Mouse (Mus musculus) cerebellum, postnatal 4 days (tissue): ENCODE measurements around the gene Khsrp.
"Not testable (repeated sequence)": the region's sequence is repeated elsewhere in the genome, so short reads cannot be mapped to it uniquely, and the experiment has no call there.

Experiments used
- DNase-seq, 2 experiments: peaks; one replicate each; pipeline ENCODE4 v3.0.0; 2022; ENCODE audit warnings: low spot score in 2 of 2, mixed read lengths in 1 of 2

Khsrp gene

GRCm38 (mm10) chr17:57030931-57031660, at the start of gene Khsrp:
Khsrp (minus strand) TSS chr17:57031522.
- DNase-seq = peak; percentile 42 to 62

DNA sequence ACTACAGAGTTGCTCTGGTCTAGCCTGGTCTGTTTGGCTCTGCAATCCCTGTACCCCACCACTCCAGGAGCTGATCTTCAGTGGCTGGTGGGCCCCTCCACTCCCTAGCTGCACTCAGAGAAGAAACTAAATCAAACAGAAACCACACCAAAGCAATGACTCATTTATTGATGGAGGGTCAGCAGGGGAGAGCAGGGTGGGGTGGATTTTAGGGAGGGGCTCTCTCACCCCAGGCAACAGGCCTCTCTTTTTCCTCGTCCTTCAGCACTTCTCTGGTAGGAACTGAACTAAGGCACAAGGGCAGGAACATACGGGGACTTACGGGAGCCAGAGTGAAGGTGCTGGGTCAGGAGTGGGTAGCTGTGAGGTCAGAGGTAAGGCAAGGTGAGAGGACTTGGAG, 48.6 kb upstream of the Khsrp start:
- no peak for DNase-seq

- DNase-seq = no peak
Observed at GRCm38 (mm10) chr17:57078336-57078735, 47.0 kb upstream of the Khsrp start, which contains the start of gene Dennd1c. Dennd1c (minus strand) TSS chr17:57078514.

GRCm38 (mm10) chr17:57076916-57077315, 45.6 kb upstream of the Khsrp start:
- no peak for DNase-seq

DNA sequence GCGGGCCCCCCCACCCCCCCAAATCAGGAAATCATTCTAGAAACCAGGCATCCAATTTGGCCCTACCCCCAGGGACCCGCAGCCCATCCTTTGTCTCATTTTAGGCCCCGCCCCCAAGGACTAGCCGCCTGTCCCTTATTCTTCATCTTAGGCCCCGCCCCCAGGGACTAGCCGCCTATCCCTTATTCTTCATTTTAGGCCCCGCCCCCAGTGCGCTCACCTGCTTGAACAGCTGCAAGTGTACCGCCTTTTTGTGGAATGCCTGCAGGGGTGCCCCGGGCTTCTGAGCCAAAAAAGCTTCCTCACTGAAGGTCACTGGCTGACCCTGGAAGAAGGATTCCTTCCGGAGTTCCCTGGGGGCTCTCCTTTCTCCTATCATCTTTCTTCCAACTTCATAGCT, 39.4 kb upstream of the Khsrp start:
- DNase-seq = no peak

DNA sequence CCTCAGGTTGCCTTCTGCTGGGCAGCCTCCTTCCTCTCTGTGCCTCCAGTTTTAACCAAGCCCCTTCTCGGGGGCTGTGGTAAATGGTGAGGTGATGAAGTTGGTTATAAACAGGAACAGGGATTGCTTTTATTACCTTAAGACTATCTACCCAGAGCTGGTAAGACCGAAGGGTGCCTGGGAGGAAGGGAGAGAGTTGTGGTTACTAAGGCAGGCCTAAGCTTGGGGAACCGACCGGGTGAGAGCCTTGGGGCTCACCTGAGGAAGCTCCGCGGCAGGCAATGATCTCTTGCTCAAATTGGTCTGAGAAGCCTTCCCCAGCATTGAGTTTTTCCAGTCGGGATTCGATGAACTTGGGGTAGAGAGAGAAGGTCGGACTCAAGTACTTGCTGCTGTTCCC, 39.0 kb upstream of the Khsrp start:
- no peak for DNase-seq

GRCm38 (mm10) chr17:57066908-57067307, 35.6 kb upstream of the Khsrp start:
- no peak for DNase-seq

GRCm38 (mm10) chr17:57063031-57063430, 31.7 kb upstream of the Khsrp start:
- DNase-seq = no peak

- DNase-seq = no peak
Observed at GRCm38 (mm10) chr17:57062548-57062947, 31.2 kb upstream of the Khsrp start.

- no peak for DNase-seq
Observed at GRCm38 (mm10) chr17:57062011-57062521, 30.7 kb upstream of the Khsrp start.

DNA sequence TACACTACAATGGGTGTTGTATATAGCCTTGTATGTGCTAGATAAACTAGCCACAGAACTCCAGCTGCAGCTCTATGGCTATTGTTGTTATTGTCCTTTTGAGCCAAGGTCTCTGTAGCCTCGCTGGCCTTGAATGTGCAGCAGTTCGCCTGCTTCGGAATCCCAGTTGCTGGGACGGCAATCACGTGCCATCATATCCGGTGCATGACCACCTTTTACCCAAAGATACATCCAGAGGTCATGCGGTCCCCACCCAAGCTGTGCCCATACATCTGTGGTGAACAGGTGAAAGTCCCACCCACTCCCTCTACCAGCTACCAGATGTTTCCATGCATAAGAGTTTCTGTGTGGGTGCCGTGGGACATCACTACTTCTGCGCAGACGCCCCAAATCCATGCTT, 29.7 kb upstream of the Khsrp start:
- no peak for DNase-seq

- DNase-seq = peak; percentile 80 to 91
Observed at GRCm38 (mm10) chr17:57060231-57060801, 29.0 kb upstream of the Khsrp start.

- DNase-seq = peak; percentile 65 to 76
Observed at GRCm38 (mm10) chr17:57059486-57059977, 28.2 kb upstream of the Khsrp start, which contains the start of gene Slc25a23. Slc25a23 (minus strand) TSS chr17:57059863.

- DNase-seq = peak in 1 of 2 experiments; percentile 34
Observed at GRCm38 (mm10) chr17:57058891-57059485, 27.7 kb upstream of the Khsrp start, which contains the start of gene Crb3. Crb3 (plus strand) TSS chr17:57059105.

DNA sequence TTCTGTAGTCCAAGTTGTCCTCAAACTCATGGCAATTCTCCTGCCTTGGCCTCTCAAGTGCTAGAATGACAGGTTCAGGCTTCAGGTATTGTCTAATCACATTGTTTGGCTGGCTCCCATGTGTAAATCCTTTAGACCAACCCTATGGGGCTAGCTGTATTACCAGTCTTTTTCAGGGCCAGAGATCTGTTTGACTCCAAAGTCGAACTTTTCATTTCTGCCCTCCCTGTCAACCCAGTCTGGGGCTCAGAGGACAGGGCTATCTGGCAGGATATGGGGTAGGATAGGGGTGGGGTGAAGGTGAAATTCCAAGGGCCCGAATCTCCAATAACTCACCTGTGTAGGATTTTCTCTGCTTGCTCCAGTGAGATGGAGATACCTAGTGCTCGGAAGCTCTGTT, 24.9 kb upstream of the Khsrp start:
- no peak for DNase-seq

DNA sequence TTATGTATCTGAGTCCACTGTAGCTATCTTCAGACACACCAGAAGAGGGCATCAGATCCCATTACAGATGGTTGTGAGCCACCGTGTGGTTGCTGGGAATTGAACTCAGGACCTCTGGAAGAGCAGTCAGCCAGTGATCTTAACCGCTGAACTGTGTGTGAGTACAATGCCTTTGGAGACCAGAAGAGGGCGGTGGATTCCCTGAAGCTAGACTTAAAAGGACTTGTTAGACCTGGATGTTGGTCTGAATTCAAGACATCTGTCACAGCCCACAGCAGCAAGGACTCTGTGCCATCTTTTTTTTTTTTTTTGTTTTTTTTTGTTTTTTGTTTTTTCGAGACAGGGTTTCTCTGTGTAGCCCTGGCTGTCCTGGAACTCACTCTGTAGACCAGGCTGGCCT, 20.4 kb upstream of the Khsrp start:
- not testable (repeated sequence) for DNase-seq

DNA sequence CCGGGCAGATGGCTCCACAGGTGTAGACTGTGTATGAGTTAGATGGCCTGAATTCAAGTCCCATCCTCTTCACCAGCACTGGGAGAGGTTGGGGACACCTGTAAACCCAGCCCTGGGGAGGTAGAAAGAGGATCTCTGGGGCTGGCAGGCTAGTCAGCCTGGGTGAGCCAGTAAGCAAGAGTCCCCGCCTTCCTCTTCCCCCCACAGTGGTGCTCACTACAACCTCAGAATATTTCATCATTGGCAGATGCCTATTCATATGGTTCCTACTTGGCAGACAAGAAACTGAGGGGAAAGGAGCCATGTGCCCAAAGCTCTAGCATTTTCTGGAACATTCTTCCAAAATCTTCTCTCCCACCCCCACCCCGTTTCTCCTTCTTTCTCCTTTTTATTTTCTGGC, 17.5 kb upstream of the Khsrp start:
- DNase-seq = no peak

DNA sequence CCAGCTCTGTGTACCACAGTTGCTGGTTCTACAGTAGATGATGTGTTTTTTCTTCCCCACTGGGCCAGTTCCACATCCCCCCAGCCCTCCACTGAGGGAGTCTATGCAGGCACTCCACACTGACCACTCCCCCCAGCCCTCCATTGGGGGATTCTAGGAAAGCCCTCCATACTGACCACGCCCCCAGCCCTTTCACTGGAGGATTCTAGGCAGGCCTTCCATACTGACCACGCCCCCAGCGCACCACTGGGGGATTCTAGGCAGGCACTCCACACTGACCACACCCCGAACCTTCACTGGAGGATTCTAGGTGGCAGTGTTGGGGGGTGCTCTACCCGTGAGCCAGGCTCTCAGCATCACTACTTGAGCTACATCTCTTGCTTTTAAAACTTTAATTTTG, 16.1 kb upstream of the Khsrp start:
- DNase-seq = no peak

DNA sequence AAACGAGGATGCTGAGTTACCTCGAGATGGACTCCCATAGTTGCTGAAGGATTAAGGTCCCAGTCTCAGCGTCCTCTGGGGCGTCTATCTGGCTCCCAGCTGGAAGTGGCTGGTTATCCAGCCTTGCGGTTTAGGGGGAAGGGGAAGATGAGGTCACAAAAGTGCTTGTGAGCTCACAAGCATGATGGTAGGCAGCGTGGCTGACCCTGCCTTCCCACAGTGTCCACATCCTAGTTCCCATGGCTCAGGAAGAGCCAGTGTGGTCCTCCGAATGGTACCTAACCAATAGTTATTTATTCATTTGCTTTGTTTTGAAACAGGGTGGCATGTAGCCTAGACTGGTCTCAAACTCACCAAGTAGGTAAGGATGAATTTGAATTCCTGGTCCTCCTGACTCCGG, 10.2 kb upstream of the Khsrp start, which contains the start of gene Slc25a41:
Gene Slc25a41, minus strand, starts transcription at position 101 of the 400 bp plus-strand sequence.
- DNase-seq = no peak

- DNase-seq = no peak
Observed at GRCm38 (mm10) chr17:57038978-57039377, 7.7 kb upstream of the Khsrp start.

GRCm38 (mm10) chr17:57032854-57033253, 1.5 kb upstream of the Khsrp start:
- DNase-seq = no peak

DNA sequence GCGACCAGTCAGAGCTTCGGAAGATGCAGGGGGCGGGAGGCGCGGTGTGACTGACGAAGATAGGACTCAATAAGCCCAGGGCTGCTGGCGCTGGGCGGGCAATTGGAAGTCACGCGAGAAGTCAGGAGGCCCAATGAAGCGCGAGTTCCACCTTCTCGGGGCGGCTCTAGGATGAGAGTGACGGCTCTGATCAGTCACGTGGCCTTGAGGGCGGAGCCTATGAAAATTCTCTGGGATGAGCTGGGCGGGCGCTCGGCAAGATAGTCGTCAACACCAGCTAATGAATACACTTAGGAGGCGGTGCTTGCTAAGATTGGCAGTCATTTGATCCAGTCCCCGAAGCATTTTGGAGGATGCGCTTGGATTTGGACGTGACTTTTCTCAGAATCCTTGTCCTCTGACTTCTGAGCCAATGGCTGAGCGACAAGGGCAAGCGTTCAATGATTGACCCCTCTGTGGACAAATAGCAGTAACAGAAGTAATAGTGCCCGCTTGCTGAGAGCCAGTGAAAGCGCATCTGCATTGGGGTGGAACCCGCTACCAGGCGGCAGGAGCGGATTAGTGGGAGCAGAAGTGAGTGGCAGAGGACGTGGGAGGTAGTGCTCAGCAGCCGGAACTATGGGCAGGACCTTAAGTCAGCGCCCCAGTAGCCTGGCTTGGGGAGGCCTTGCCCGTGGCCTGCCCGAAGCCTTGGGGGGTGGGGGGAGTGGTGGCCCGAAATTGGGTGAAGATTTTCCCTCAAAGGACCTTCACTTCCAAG, 519 bp upstream of the Khsrp start:
- peak; percentile 90 to 97 for DNase-seq
